10 mouse cellular contexts compared by ENCODE assay signal in the genomic region with DNA sequence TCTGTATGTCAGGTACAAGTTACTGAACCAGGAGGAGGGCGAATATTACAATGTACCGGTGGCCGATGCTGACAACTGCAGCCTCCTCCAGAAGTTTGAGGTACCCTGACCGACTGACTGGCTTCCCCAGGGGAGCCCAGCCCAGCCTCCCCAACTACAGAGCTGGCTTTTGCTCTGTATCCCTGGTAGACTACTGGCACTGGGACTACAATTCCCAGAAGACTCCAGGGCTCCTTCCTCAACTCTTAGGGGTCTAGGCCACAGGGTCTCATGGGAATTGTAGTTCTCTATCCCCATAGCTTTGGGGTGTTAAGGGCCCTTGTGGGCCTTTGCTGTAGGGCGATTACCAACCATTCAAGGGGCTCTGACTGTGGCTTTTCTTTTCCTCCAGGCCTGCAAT. TPM values are rescaled to one million over a fixed set of nuclear protein-coding genes. Genes with fewer than 3 reads are reported as not detected.
DNase-seq lines count a peak whose midpoint lies in the region; ATAC-seq and TF ChIP-seq lines count a peak whose summit lies in the region.
"Had no signal": no experiment of that assay in that cellular context is flagged by ENCODE, and none has a peak within 500 bp of the region (broad histone marks: within the 10 kb centered on the region; RNA-seq: fewer than 3 reads in every experiment).

No protein-coding gene starts in this region.

- no peak overlapping the region for H3K4me2 ChIP-seq in neural tube, embryonic 12.5 days (replicated peaks)
- no peak overlapping the region for H3K4me2 ChIP-seq in forebrain, embryonic 14.5 days (ENCODE audit: low read length)
- H3K4me2 ChIP-seq in midbrain, embryonic 12.5 days (replicated peaks) = no peak overlapping the region
- H3K4me2 ChIP-seq: intestine, embryonic 15.5 days had no signal

- WGBS in neural tube, embryonic 12.5 days = 66% methylated on average over 5 of the region's 5 CpGs
- WGBS in forebrain, embryonic 14.5 days = 67% methylated on average over 5 of the region's 5 CpGs
- 68% methylated on average over 5 of the region's 5 CpGs for WGBS in midbrain, embryonic 12.5 days

- no peaks in the 10 kb centered on the region for H3K4me1 ChIP-seq in neural tube, embryonic 12.5 days
- no peaks in the 10 kb centered on the region for H3K4me1 ChIP-seq in forebrain, embryonic 14.5 days (ENCODE audit: control insufficient read depth, insufficient read depth, low read length)
- peaks cover 5% of the 10 kb centered on the region for H3K4me1 ChIP-seq in midbrain, embryonic 12.5 days
- H3K4me1 ChIP-seq: intestine, embryonic 15.5 days had no signal

- ATAC-seq in neural tube, embryonic 12.5 days (ENCODE audit: low FRiP score, low read depth) = peak; percentile 76
- ATAC-seq in forebrain, embryonic 14.5 days = peak; percentile 89
- ATAC-seq in midbrain, embryonic 12.5 days (ENCODE audit: low FRiP score, low read depth) = peak; percentile 65
- no peak for ATAC-seq in megakaryocyte-erythroid progenitor cell, adult 5-6 weeks (replicated peaks; ENCODE audit: low FRiP score, low TSS enrichment, poor library complexity, severe bottlenecking)
- ATAC-seq: intestine, embryonic 15.5 days had no signal

- DNase-seq in neural tube, embryonic 10.5 days (ENCODE audit: extremely low spot score, low spot score) = no peak
- DNase-seq in forebrain, embryonic 14.5 days (ENCODE audit: low spot score) = peak; percentile 70
- no peak for DNase-seq in layer of hippocampus, adult 11-12 months (ENCODE audit: low spot score)
- no peak for DNase-seq in left cerebral cortex, adult 2 months (ENCODE audit: extremely low spot score in 1 of 2, low spot score in 2 of 2)
- DNase-seq: cerebellum, adult 2 months; lung, postnatal 10 days had no signal

- no peaks in the 10 kb centered on the region for H3K36me3 ChIP-seq in neural tube, embryonic 12.5 days
- H3K36me3 ChIP-seq in forebrain, embryonic 14.5 days (ENCODE audit: control insufficient read depth, insufficient read depth, low read length) = no peaks in the 10 kb centered on the region
- no peaks in the 10 kb centered on the region for H3K36me3 ChIP-seq in midbrain, embryonic 12.5 days
- H3K36me3 ChIP-seq: intestine, embryonic 15.5 days had no signal

- H3K9ac ChIP-seq in neural tube, embryonic 12.5 days = no peak overlapping the region
- H3K9ac ChIP-seq in forebrain, embryonic 14.5 days (ENCODE audit: low read length) = no peak overlapping the region
- no peak overlapping the region for H3K9ac ChIP-seq in midbrain, embryonic 12.5 days (replicated peaks)
- H3K9ac ChIP-seq: intestine, embryonic 15.5 days had no signal

- no peak overlapping the region for H3K27ac ChIP-seq in neural tube, embryonic 12.5 days
- H3K27ac ChIP-seq in forebrain, embryonic 14.5 days (ENCODE audit: low read depth, low read length) = no peak overlapping the region
- no peak overlapping the region for H3K27ac ChIP-seq in midbrain, embryonic 12.5 days (replicated peaks)
- H3K27ac ChIP-seq in left cerebral cortex, adult 2 months = no peak overlapping the region
- H3K27ac ChIP-seq: intestine, embryonic 15.5 days had no signal

- H3K9me3 ChIP-seq in neural tube, embryonic 12.5 days = peaks cover 7% of the 10 kb centered on the region; the same call in 1 of the 2 replicates
- H3K9me3 ChIP-seq in forebrain, embryonic 14.5 days (replicated peaks; ENCODE audit: control insufficient read depth, low read length) = no peaks in the 10 kb centered on the region
- H3K9me3 ChIP-seq in midbrain, embryonic 12.5 days = no peaks in the 10 kb centered on the region
- H3K9me3 ChIP-seq: intestine, embryonic 15.5 days had no signal

- no peaks in the 10 kb centered on the region for H3K27me3 ChIP-seq in neural tube, embryonic 12.5 days (replicated peaks)
- H3K27me3 ChIP-seq in forebrain, embryonic 14.5 days (replicated peaks; ENCODE audit: control insufficient read depth, insufficient read depth, low read length) = no peaks in the 10 kb centered on the region
- H3K27me3 ChIP-seq in midbrain, embryonic 12.5 days = no peaks in the 10 kb centered on the region
- H3K27me3 ChIP-seq: intestine, embryonic 15.5 days had no signal

- no peak overlapping the region for H3K4me3 ChIP-seq in neural tube, embryonic 12.5 days
- no peak overlapping the region for H3K4me3 ChIP-seq in forebrain, embryonic 14.5 days (ENCODE audit: low read depth, low read length)
- no peak overlapping the region for H3K4me3 ChIP-seq in midbrain, embryonic 12.5 days
- no peak overlapping the region for H3K4me3 ChIP-seq in left cerebral cortex, adult 2 months
- H3K4me3 ChIP-seq: intestine, embryonic 15.5 days had no signal

- intact Hi-C loops in left cerebral cortex, adult 2 months (cut with DNase I) = no loop called here

- no peak for TF ChIP-seq CTCF in left cerebral cortex, adult 2 months (IDR thresholded peaks at IDR 0.05)

RNA-seq across cellular contexts. Expression of a gene that starts 18.6 kb away (rescaled TPM):
- polyA plus RNA-seq in neural tube, embryonic 12.5 days (2016; fragmentation: Nextera tagmentation; extraction: Ambion mirVana) = 2.3 and 3.8 TPM in 2 replicates
- polyA plus RNA-seq in forebrain, embryonic 14.5 days (2014; fragmentation: Nextera tagmentation; extraction: Ambion mirVana) = 3.3 and 3.8 TPM in 2 replicates
- polyA plus RNA-seq in midbrain, embryonic 12.5 days (2016; fragmentation: Nextera tagmentation; extraction: Ambion mirVana) = 3.5 and 4.2 TPM in 2 replicates
- total RNA-seq in megakaryocyte-erythroid progenitor cell, adult 5-6 weeks (2014; fragmentation: Nextera tagmentation) = not detected in 2 replicates
- not detected in 2 replicates for total RNA-seq in megakaryocyte-erythroid progenitor cell, adult 5-6 weeks (2017)
- 100 to 1,000 TPM; 180 to 201 TPM for total RNA-seq in left cerebral cortex, adult 2 months (2021)

RNA-seq across cellular contexts. Expression of a gene that starts 25.1 kb away (rescaled TPM):
- polyA plus RNA-seq in neural tube, embryonic 12.5 days (2016; fragmentation: Nextera tagmentation; extraction: Ambion mirVana) = 0.24 and 0.25 TPM in 2 replicates
- polyA plus RNA-seq in forebrain, embryonic 14.5 days (2014; fragmentation: Nextera tagmentation; extraction: Ambion mirVana) = 0.43 and 1.2 TPM in 2 replicates
- polyA plus RNA-seq in midbrain, embryonic 12.5 days (2016; fragmentation: Nextera tagmentation; extraction: Ambion mirVana) = 0.48 and 2.4 TPM in 2 replicates
- not detected in 2 replicates for total RNA-seq in megakaryocyte-erythroid progenitor cell, adult 5-6 weeks (2014; fragmentation: Nextera tagmentation)
- total RNA-seq in megakaryocyte-erythroid progenitor cell, adult 5-6 weeks (2017) = not detected in 2 replicates
- total RNA-seq in left cerebral cortex, adult 2 months (2021) = 100 to 1,000 TPM; 262 to 263 TPM

RNA-seq across cellular contexts. Expression of a gene that starts 25.2 kb away (rescaled TPM):
- polyA plus RNA-seq in neural tube, embryonic 12.5 days (2016; fragmentation: Nextera tagmentation; extraction: Ambion mirVana) = 33.9 and 37.2 TPM in 2 replicates
- polyA plus RNA-seq in forebrain, embryonic 14.5 days (2014; fragmentation: Nextera tagmentation; extraction: Ambion mirVana) = 19.8 and 23.6 TPM in 2 replicates
- 30.2 and 31.7 TPM in 2 replicates for polyA plus RNA-seq in midbrain, embryonic 12.5 days (2016; fragmentation: Nextera tagmentation; extraction: Ambion mirVana)
- 1.2 TPM in 1 of 2 replicates, not detected in the other for total RNA-seq in megakaryocyte-erythroid progenitor cell, adult 5-6 weeks (2014; fragmentation: Nextera tagmentation)
- total RNA-seq in megakaryocyte-erythroid progenitor cell, adult 5-6 weeks (2017) = 0.61 and 2.4 TPM in 2 replicates
- 10 to 100 TPM; 61.9 to 62.1 TPM for total RNA-seq in left cerebral cortex, adult 2 months (2021)
